Mouse (Mus musculus) megakaryocyte-erythroid progenitor cell, adult 5 weeks (primary cell): ENCODE results near the gene Ankrd23. TPM values are rescaled to one million over a fixed set of nuclear protein-coding genes. Genes with fewer than 3 reads are reported as not detected.

Experiments used
- polyA plus RNA-seq: library from polyadenylated mRNA; stranded (reverse); fragments of >175 nt; gene quantifications from 2 replicates; pipeline ENCODE4 v1.2.3, GENCODE M21; 2012

The Ankrd23 gene
- polyA plus RNA-seq, result 8.2 and 12.9 TPM in 2 replicates

DNA sequence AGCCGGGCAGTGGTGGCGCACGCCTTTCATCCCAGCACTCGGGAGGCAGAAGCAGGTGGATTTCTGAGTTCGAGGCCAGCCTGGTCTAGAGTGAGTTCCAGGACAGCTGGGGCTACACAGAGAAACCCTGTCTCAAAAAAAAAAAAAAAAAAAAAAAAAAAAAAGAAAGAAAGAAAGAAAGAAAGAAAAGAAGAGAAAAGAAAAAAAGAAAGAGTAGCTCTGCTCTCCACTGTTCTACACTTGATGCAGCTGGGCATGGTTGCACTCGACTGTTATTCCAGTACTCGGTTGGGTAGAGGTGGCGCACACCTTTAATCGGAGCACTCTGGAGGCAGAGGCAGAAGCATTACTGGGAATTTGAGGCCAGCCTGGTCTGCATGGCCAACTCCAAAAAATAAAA, at the start of gene Ankrd23:
Gene Ankrd23, minus strand, starts transcription at position 101 of the 400 bp plus-strand sequence.

DNA sequence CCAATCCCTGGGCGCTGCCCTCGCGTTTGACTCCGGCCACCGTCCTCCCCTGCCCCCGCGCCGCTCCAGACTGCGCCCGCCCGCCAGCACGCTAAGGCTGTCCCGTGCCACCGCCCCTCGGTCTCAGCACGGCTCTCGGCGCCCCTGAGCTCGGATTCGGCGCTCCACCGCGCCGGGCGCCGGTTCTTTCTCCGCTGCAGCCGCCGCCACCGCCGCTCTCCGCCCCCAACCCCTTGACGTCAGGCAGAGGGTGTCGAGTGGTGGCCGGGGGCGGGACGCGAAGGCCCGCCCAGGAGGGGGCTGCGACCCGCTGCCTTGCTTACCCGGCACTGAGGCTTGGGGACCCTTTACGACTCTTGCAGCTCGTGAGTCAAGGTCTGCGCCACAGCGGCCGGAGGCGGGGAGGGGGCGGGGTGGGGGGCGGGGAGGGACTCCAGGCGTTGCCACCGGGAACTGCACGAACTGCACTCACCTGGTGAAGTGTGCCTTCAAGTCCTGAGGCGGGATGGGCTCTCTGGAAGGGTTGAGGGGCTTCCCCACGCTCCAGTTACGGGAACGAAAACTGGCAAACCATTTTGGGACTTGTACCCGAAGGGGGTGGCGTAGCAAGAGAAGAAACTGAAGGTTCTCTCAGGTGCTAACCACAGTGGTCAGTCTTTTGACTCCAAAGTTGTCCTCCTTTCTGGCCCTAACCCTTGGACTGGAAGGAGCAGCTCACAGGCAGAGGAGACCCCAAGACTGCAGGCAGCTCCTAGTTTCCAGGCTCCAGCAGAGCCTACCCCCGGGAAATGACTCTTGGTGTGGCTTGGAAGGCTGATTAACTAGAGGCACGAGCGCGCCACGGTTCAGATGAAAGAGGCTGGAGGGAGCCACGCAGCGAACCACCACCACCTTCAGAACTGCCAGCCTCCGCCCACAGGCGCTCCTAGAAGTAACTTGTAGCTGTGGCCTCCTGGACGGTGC, 21.6 kb upstream of the Ankrd23 start, which contains the start of gene Sema4c:
Gene Sema4c, minus strand, starts transcription at position 319 of the 963 bp plus-strand sequence.

GRCm38 (mm10) chr1:36546888-36547471, 10.3 kb upstream of the Ankrd23 start, which contains the start of gene Ankrd39:
Gene Ankrd39 (minus strand): TSS chr1:36547445.

GRCm38 (mm10) chr1:36539186-36539585, 2.5 kb upstream of the Ankrd23 start, which contains the start of gene Gm42417:
Gene Gm42417 (minus strand): TSS chr1:36539429.

DNA sequence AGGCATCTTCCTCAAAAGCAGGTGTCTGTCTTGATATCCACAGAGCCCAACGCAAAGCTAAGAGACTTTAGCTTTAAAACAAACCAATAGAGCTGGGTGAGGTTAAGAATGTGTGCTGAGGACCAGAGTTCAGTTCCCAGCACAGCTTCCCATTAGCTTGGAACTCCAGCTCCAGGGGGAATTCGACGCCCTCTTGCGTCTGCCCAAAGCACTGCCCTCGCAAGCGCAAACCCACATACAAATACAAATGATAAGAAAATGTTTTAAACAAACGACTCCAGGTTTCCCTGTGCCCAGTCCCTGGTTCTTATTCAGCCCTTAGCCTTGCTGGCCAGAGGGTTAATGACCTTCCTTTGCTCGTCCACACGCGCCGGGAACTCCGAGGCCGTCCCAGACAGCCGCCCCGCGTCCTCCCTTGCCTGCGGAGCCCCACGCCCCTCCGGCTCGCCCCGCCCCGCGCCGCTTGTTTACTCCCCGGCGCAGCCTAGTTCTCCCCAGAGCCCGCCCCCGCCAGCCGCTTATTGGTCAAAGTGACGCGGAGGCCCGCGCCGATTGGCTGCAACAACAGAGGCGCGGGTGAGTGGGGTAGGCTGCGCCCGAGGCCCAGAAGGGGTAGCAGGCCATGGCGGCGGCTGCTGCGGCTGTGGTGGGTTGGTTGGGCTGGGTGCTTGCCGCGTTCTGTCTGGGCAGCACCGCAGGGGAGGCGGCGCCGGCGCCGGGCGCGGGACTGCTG, 25.2 kb downstream of the Ankrd23 start, which contains the start of gene Cnnm3:
Gene Cnnm3, plus strand, starts transcription at position 579 of the 733 bp plus-strand sequence.

Other genes starting within 250 kb of the Ankrd23 start
- gene Arid5a, start 229.2 kb downstream of the Ankrd23 start, polyA plus RNA-seq, result 105 and 124 TPM in 2 replicates
- gene Kansl3, start 167.7 kb downstream of the Ankrd23 start, polyA plus RNA-seq, result 31.7 and 42.0 TPM in 2 replicates
- gene Fer1l5, start 164.6 kb downstream of the Ankrd23 start, polyA plus RNA-seq, result not detected in 2 replicates
- 10.3 and 14.2 TPM in 2 replicates for gene Lman2l, start 91.6 kb downstream of the Ankrd23 start, polyA plus RNA-seq
- 7.3 and 7.8 TPM in 2 replicates for gene Cnnm4, start 65.3 kb downstream of the Ankrd23 start, polyA plus RNA-seq
- gene Cnnm3, start 25.0 kb downstream of the Ankrd23 start, polyA plus RNA-seq, result 28.4 and 38.0 TPM in 2 replicates
- gene Gm42417, start 2.5 kb upstream of the Ankrd23 start, polyA plus RNA-seq, result not detected in 2 replicates
- 10.8 and 13.6 TPM in 2 replicates for gene Ankrd39, start 10.6 kb upstream of the Ankrd23 start, polyA plus RNA-seq
- gene Sema4c, start 21.5 kb upstream of the Ankrd23 start, polyA plus RNA-seq, result 2.9 and 5.3 TPM in 2 replicates
- gene Fam178b, start 146.3 kb upstream of the Ankrd23 start, polyA plus RNA-seq, result 0.23 and 0.65 TPM in 2 replicates
- gene Cox5b, start 154.6 kb upstream of the Ankrd23 start, polyA plus RNA-seq, result 1,724 and 1,930 TPM in 2 replicates
- gene 4933424G06Rik, start 173.3 kb upstream of the Ankrd23 start, polyA plus RNA-seq, result not detected in 2 replicates
- gene Actr1b, start 177.5 kb upstream of the Ankrd23 start, polyA plus RNA-seq, result 54.0 and 59.5 TPM in 2 replicates
- 1.4 and 1.6 TPM in 2 replicates for gene Zap70, start 224.9 kb upstream of the Ankrd23 start, polyA plus RNA-seq